Mouse (Mus musculus): Measurements from ENCODE around the gene Commd2. TPM values are rescaled to one million over a fixed set of nuclear protein-coding genes. Genes with fewer than 3 reads are reported as not detected.

Gene Commd2
- total RNA-seq, 2 experiments from 2014 or later = 11.0 to 12.3 TPM

DNA sequence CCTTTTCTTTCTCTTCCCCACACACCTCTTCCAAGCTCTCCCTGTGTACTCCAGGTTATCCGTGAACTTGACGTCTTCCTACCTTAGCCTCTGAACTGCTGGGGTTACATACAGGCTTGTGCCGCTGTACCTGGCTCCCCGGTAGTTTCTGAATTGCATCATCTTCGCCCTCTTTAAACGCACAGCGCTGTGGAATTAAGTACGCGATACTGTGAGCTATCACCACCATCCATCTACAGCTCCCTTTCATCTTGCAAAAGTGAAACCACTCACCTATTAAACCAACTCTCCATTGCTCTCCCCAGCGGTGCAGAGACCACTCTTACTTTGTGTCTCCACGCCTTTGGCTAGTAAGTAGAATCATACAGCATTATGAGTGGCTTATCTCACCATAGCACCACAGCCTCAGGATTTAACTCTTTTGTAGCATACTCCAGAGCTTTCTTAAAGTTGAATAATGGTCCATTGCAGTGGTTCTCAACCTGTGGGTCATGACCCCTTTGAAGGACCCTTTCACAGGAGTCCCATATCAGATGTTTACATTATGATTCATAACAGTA is 24.5 kb downstream of the Commd2 start:
- intact Hi-C loops (cut with DNase I; ENCODE audit: low total_unique reads) = no loop called here

DNA sequence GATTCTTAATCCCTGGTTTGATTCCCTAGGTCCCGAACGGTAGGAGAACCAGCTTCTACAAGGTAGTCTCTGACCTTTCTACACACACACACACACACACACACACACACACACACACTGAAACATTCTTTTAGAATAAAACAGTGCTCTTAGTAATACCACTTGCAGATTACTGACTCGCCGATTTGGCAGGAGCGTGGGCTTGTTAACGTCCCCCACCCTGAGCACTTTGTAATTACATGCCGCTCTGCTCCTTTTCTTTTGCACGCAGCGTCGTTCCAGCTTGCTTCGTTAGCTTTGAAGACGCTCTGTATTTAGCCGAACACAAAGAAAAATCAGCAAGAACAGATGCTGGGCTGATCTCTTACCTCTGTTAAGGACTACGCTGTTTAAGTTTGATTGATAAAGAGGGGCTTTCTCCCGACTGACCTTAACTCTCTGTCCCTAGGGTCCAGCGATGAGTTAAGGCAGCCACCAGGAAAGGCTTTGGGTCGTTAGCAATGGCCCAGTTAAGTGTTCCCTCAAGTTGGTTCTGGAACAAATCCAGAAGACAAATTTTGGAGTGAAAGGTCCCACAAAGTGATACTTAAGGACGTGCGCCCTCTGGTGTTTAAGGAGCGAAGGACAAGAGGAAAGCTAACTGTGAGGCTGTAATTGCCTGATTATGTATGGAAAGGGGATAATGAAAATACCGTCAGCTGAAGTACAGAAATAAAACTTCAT is 26.1 kb downstream of the Commd2 start:
- intact Hi-C loops (cut with DNase I; ENCODE audit: low total_unique reads) = loop anchor here (2.0 kb wide), 1 partner anchor 155 kb away; no protein-coding TSS in a partner anchor
- DNase-seq = peak; percentile 60

More for the DNA sequence above, 24.5 kb downstream of the Commd2 start:
- DNase-seq = no peak

DNA sequence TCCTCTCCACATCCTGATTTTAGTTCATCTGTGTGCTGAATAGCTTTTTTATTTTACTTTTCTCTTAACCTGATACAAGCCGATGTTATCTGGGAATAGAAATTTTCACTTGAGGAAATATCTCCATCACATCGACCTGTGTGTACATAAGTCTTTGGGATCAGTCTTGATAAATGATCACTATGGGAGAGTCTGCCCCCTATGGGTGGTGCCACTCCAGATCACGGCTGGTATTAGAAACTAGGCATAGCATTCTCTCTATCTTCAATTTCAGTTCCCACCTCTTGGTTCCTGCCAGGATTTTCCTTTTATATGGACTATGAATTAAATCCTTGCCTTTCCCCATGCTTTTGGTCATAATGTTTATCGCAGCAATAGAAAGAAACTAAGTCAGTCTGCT is 31.8 kb downstream of the Commd2 start:
- intact Hi-C loops (cut with DNase I; ENCODE audit: low total_unique reads) = no loop called here
- DNase-seq = no peak

DNA sequence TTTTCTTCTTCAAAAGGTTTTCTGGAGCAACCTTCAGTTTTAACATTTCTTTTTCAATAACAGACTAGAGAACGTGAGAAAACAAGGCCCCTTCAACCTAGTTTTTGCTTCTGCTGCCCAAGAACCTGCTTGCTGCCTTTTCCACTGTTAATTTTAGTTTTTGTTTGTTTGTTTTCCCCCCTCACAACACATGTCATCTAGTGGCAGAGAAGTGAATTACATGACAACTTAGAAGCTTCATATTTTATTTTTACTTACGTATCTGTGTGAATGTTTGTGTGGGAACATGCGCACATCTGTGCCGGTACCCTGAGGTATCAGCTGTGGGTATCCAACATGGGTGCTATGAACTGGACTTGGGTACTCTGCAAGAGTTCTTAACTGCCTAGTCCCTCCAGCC is 35.9 kb downstream of the Commd2 start:
- intact Hi-C loops (cut with DNase I; ENCODE audit: low total_unique reads) = no loop called here
- DNase-seq = no peak

- intact Hi-C loops (cut with DNase I; ENCODE audit: low total_unique reads) = no loop called here
- no peak for DNase-seq
Measured at GRCm38 (mm10) chr3:57612430-57612997, 39.0 kb downstream of the Commd2 start.

DNA sequence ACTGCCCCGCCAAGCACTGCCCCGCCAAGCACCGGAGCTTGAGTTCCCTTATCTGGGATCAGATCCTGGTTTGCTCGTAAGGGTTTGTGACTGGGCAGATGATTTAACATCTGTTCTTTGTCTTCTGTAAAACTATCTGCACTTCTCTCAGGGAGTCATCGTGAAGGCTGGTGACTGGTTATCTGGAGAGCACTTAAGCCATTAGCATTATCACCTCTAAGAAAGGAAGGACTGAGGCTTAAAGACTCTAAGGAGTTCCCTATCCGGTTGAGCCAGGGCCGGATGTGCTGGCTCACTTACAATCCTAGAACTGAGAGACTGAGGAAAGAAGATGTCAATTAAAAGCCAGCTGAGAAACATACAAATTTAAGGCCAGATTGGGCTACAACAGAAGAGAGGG is 39.7 kb downstream of the Commd2 start:
- intact Hi-C loops (cut with DNase I; ENCODE audit: low total_unique reads) = no loop called here
- DNase-seq = no peak

- no peak for DNase-seq
Measured at GRCm38 (mm10) chr3:57604618-57605015, 46.9 kb downstream of the Commd2 start.

GRCm38 (mm10) chr3:57603891-57604617 is 47.5 kb downstream of the Commd2 start:
- intact Hi-C loops (cut with DNase I; ENCODE audit: low total_unique reads) = no loop called here
- no peak for DNase-seq

More at GRCm38 (mm10) chr3:57604618-57605015, 46.9 kb downstream of the Commd2 start:
- intact Hi-C loops (cut with DNase I; ENCODE audit: low total_unique reads) = no loop called here

- no peak for DNase-seq
- intact Hi-C loops (cut with DNase I; ENCODE audit: low total_unique reads) = no loop called here
Measured at GRCm38 (mm10) chr3:57602610-57603009, 48.9 kb downstream of the Commd2 start.

DNA sequence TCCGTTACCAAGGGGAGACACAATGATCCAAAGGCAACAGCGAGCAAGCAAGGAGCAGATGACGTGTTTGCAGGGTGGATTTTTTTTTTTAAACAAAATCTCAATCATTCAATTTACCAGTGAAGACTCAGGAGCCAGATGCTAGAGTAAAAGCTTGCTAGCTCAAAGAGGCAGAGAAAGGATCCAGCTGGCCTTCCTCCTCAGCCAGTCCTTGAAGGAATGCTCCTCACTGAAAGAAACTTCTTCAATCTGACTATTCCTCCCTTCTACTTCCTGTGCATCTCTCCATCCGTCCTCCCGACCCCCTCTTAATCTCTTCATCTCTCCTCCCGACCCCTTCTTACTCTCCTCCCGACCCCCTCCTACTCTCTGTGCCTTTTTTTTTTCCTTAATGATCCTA is 54.9 kb downstream of the Commd2 start:
- no peak for DNase-seq
- intact Hi-C loops (cut with DNase I; ENCODE audit: low total_unique reads) = no loop called here

DNA sequence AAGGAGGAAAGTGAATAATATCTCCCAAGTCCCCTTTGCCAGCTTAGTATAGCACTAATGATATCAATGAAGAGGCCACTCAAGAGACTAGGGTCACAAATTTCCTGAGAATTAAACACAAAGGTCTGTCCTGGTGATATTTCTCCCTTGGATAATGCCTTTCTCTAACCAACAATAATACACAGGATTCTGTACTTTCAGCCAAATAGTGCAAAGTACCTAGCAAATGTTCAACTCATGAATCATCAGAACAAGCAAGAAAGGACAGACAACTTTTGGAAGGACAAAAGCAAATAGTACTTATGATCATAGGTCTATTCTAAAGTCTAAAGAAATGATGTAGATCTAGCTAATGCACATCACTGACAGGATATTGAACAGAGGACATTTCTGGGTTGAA is 56.0 kb downstream of the Commd2 start:
- intact Hi-C loops (cut with DNase I; ENCODE audit: low total_unique reads) = no loop called here
- no peak for DNase-seq

Small RNAs within 50 kb of the gene (microRNA-seq; reads per million reads assigned to microRNA genes)
- gene Mir6377 = 0 reads per million in 2 experiments

Other genes with a start within 250 kb of the Commd2 start
- gene Tm4sf4, start 226.4 kb downstream of the Commd2 start, total RNA-seq (2021) = not detected
- 10 to 100 TPM; 32.1 to 38.1 TPM for gene Wwtr1, start 75.8 kb downstream of the Commd2 start, total RNA-seq (2021)
- gene Ankub1, start 41.1 kb upstream of the Commd2 start, total RNA-seq (2021) = not detected
- gene Rnf13, start 84.3 kb upstream of the Commd2 start, total RNA-seq (2021) = 10 to 100 TPM; 23.3 to 28.1 TPM
- gene Pfn2, start 196.4 kb upstream of the Commd2 start, total RNA-seq (2021) = 100 to 1,000 TPM; 107 to 109 TPM